Mouse (Mus musculus): ENCODE results near the gene Gm1979. TPM values are rescaled to one million over a fixed set of nuclear protein-coding genes. Genes with fewer than 3 reads are reported as not detected.

Gm1979 gene
- polyA plus RNA-seq, 1 experiment from 2014 or later = 0.15 TPM

Other genes starting within 250 kb of the Gm1979 start
- gene Actr3b, start 244.8 kb downstream of the Gm1979 start, polyA plus RNA-seq (2015; fragmentation: Nextera tagmentation; extraction: Ambion mirVana) = 4.7 and 5.2 TPM in 2 replicates
- 0.08 and 0.17 TPM in 2 replicates for gene Gm21663, start 62.4 kb downstream of the Gm1979 start, polyA plus RNA-seq (2015; fragmentation: Nextera tagmentation; extraction: Ambion mirVana)
- gene Gm21671, start 50.4 kb downstream of the Gm1979 start, polyA plus RNA-seq (2015; fragmentation: Nextera tagmentation; extraction: Ambion mirVana) = 0.29 TPM in 1 of 2 replicates, not detected in the other
- gene Gm21680, start 32.1 kb downstream of the Gm1979 start, polyA plus RNA-seq (2015; fragmentation: Nextera tagmentation; extraction: Ambion mirVana) = 0.07 and 0.29 TPM in 2 replicates
- 0.17 and 0.20 TPM in 2 replicates for gene Gm21698, start 16.1 kb downstream of the Gm1979 start, polyA plus RNA-seq (2015; fragmentation: Nextera tagmentation; extraction: Ambion mirVana)
- gene Gm5862, start 18.1 kb upstream of the Gm1979 start, polyA plus RNA-seq (2015; fragmentation: Nextera tagmentation; extraction: Ambion mirVana) = 0.18 TPM in 1 of 2 replicates, not detected in the other
- gene Speer4a, start 34.8 kb upstream of the Gm1979 start, polyA plus RNA-seq (2015; fragmentation: Nextera tagmentation; extraction: Ambion mirVana) = 0.14 and 0.23 TPM in 2 replicates
- gene Gm7347, start 53.8 kb upstream of the Gm1979 start, polyA plus RNA-seq (2015; fragmentation: Nextera tagmentation; extraction: Ambion mirVana) = 0.22 TPM in 1 of 2 replicates, not detected in the other
- not detected in 2 replicates for gene Gm10471, start 84.5 kb upstream of the Gm1979 start, polyA plus RNA-seq (2015; fragmentation: Nextera tagmentation; extraction: Ambion mirVana)
- gene 5031410I06Rik, start 100.6 kb upstream of the Gm1979 start, polyA plus RNA-seq (2015; fragmentation: Nextera tagmentation; extraction: Ambion mirVana) = 0.32 TPM in 1 of 2 replicates, not detected in the other
- gene Gm10220, start 116.6 kb upstream of the Gm1979 start, polyA plus RNA-seq (2015; fragmentation: Nextera tagmentation; extraction: Ambion mirVana) = 0.07 and 0.22 TPM in 2 replicates

Data from embryonic facial prominence, embryonic 13.5 days (tissue).